Mouse (Mus musculus): ENCODE results near the gene E2f8. TPM values are rescaled to one million over a fixed set of nuclear protein-coding genes. Genes with fewer than 3 reads are reported as not detected.
A peak's percentile ranks its signal among the peaks of the same experiment; 100 is the strongest.

E2f8 gene
- polyA plus RNA-seq, 1 experiment from 2014 or later, result 22.3 TPM

- no peak overlapping the region for H3K9ac ChIP-seq
Measured at GRCm38 (mm10) chr7:48825170-48825569, 56.2 kb downstream of the E2f8 start.

GRCm38 (mm10) chr7:48824671-48825070 is 56.7 kb downstream of the E2f8 start:
- Histone ChIP-seq H3K9ac (no peak overlapping the region), H3K36me3 (peaks cover 27% of the 10 kb centered on the region), H3K4me2 (replicated peaks) (no peak overlapping the region), H3K27ac (no peak overlapping the region), H3K9me3 (no peaks in the 10 kb centered on the region), H3K4me3 (replicated peaks) (no peak overlapping the region), H3K4me1 (replicated peaks) (no peaks in the 10 kb centered on the region), H3K27me3 (replicated peaks) (no peaks in the 10 kb centered on the region)
- WGBS, result 84% methylated on average over 1 of the region's 1 CpGs
- no peak for ATAC-seq

More at GRCm38 (mm10) chr7:48825170-48825569, 56.2 kb downstream of the E2f8 start:
- no peaks in the 10 kb centered on the region for H3K9me3 ChIP-seq
- no peak for ATAC-seq
- H3K27ac ChIP-seq, result no peak overlapping the region
- H3K4me2 ChIP-seq (replicated peaks), result no peak overlapping the region
- no peaks in the 10 kb centered on the region for H3K27me3 ChIP-seq (replicated peaks)
- H3K4me1 ChIP-seq (replicated peaks), result no peaks in the 10 kb centered on the region
- WGBS, result 92% methylated on average over 6 of the region's 6 CpGs
- H3K36me3 ChIP-seq, result peaks cover 27% of the 10 kb centered on the region
- H3K4me3 ChIP-seq (replicated peaks), result no peak overlapping the region

DNA sequence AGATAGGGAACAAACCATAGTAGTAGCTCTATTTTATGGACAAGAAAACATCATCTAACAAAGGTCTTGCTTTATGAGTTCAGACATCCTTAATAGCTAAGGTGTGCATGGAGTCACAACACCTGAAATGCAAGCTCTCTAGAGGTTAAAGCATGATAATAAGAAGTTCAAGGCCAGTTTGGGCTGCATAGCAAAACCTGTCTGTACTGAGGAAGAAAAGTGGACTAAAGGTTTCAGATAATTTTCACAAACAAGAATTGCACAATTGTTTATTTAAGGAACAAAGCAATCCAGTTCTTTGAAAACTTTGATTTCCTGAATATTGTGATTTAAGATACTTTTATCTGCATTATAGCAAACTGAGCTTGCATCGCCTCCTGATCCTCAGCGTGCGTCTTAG is 57.8 kb downstream of the E2f8 start:
- Histone ChIP-seq H3K9ac (no peak overlapping the region), H3K4me3 (replicated peaks) (no peak overlapping the region), H3K4me1 (replicated peaks) (no peaks in the 10 kb centered on the region), H3K27me3 (replicated peaks) (no peaks in the 10 kb centered on the region), H3K27ac (no peak overlapping the region), H3K4me2 (replicated peaks) (no peak overlapping the region), H3K9me3 (no peaks in the 10 kb centered on the region), H3K36me3 (peaks cover 27% of the 10 kb centered on the region)
- 91% methylated on average over 3 of the region's 3 CpGs for WGBS
- ATAC-seq, result no peak

- Histone ChIP-seq H3K27me3 (replicated peaks) (no peaks in the 10 kb centered on the region), H3K27ac (no peak overlapping the region), H3K4me1 (replicated peaks) (no peaks in the 10 kb centered on the region), H3K36me3 (peaks cover 24% of the 10 kb centered on the region), H3K9ac (no peak overlapping the region), H3K9me3 (no peaks in the 10 kb centered on the region), H3K4me3 (replicated peaks) (no peak overlapping the region), H3K4me2 (replicated peaks) (no peak overlapping the region)
- peak; percentile 72 for ATAC-seq
- 87% methylated on average over 5 of the region's 5 CpGs for WGBS
Measured at GRCm38 (mm10) chr7:48821654-48822053, 59.7 kb downstream of the E2f8 start.

Other genes starting within 250 kb of the E2f8 start
- gene Mrgprb3, start 237.8 kb downstream of the E2f8 start, polyA plus RNA-seq (2015; fragmentation: Nextera tagmentation; extraction: Ambion mirVana), result not detected in 2 replicates
- gene Zdhhc13, start 92.6 kb downstream of the E2f8 start, polyA plus RNA-seq (2015; fragmentation: Nextera tagmentation; extraction: Ambion mirVana), result 39.5 and 41.5 TPM in 2 replicates
- 0.53 and 0.94 TPM in 2 replicates for gene Csrp3, start 33.6 kb downstream of the E2f8 start, polyA plus RNA-seq (2015; fragmentation: Nextera tagmentation; extraction: Ambion mirVana)
- gene Nav2, start 27.1 kb upstream of the E2f8 start, polyA plus RNA-seq (2015; fragmentation: Nextera tagmentation; extraction: Ambion mirVana), result 17.7 and 19.1 TPM in 2 replicates

Data from intestine, embryonic 15.5 days (tissue).